Mouse (Mus musculus): ENCODE data around the gene Mecp2.
"Not testable (repeated sequence)": the region's sequence is repeated elsewhere in the genome, so short reads cannot be mapped to it uniquely, and the experiment has no call there.

Mecp2 gene

DNA sequence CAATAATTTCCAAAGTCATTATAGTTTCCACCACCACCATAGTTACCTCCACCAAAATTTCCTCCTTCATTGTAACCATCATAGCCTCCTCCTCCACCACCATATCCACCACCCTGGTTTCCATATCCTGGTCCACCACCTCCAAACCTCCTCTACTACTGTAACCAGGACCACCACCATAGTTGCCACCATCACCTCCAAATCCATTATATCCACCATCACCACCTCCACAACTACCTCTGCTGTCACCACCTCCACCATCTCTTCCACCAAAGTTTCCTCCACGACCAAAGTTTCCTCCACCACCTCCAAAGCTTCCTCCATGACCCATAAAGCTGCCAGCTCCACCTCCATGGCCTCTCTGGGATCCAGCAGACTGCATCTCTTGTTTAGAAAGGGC lies at the start of gene Mecp2:
Gene Mecp2 (minus strand): TSS at position 101 of the 400 bp plus-strand sequence.
- not testable (repeated sequence) for DNase-seq

GRCm38 (mm10) chrX:74176959-74177358 lies 41.8 kb upstream of the Mecp2 start, which contains the start of gene Tktl1:
TSS of gene Tktl1 (plus strand) at chrX:74177259.
- DNase-seq: no peak

- DNase-seq: no peak
These were observed 32.6 kb upstream of the Mecp2 start, which contains the start of gene Tex28 for GRCm38 (mm10) chrX:74167738-74168137. TSS of gene Tex28 (minus strand) at chrX:74167838.

DNA sequence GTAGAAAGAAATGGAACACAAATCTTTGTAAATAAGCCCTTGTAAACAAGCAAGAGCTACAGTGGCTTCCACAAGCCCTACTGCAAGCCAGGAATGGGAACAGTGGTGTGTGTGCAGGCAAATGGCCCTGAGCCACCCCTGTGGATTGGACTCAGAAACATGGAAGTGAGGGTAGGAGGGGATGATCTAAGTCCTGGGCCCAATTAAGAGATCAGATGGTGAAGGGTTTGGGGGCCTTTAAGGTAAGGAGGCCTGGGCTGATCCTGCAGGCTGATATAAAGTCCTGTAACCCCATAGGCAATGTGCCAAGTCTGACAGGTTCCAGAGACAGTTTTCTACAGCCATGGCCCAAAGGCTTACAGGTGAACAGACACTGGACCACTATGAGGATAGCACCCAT lies 8.0 kb downstream of the Mecp2 start, which contains the start of gene Opn1mw:
Gene Opn1mw (plus strand): TSS at position 301 of the 400 bp plus-strand sequence.
- DNase-seq: no peak

GRCm38 (mm10) chrX:74124975-74125374 lies 10.2 kb downstream of the Mecp2 start:
- DNase-seq: no peak

GRCm38 (mm10) chrX:74115511-74115910 lies 19.7 kb downstream of the Mecp2 start:
- DNase-seq: peak; percentile 53

- DNase-seq: no peak
These were observed 21.1 kb downstream of the Mecp2 start for GRCm38 (mm10) chrX:74114036-74114435.

DNA sequence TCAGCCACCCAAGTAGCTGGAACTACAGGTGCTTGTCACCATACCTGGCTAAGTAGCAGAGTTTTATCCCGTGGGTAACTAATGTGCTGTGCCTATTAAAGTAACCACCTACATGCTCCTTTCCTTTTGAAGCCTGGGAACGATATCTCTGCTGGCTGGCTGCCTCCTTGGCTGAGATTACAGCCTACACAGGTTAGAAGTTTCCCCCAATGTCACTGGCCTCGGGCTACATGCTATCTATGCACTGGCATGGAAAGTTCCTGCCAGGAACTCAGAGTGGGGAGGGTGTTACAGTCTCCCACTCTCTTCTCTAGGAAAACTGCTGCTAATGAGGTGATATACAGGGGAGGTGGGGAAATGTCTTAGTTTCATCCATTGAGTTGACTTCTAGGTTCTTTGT lies 26.4 kb downstream of the Mecp2 start:
- no peak for DNase-seq

DNA sequence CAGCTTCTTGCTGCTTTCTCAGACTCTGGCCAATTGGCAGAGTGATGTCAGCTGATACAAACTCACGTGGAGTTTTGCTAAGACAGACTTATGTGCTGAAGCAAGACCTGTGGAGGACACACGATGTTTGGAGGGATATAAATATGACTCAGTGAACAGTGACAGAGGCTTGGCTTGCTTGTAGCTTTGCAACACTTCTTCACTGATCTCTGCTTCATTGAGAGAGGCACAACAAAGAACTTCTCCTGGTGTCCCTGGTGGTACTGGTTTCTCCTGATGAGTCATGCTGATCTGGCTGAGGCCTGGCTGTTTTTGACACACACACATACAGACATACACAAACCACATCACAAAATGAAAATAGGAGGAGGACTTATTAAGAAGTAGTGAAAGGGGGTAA lies 29.2 kb downstream of the Mecp2 start:
- DNase-seq: no peak

GRCm38 (mm10) chrX:74103457-74104188 lies 31.5 kb downstream of the Mecp2 start:
- DNase-seq: no peak

GRCm38 (mm10) chrX:74095130-74095529 lies 40.0 kb downstream of the Mecp2 start:
- DNase-seq: no peak

DNA sequence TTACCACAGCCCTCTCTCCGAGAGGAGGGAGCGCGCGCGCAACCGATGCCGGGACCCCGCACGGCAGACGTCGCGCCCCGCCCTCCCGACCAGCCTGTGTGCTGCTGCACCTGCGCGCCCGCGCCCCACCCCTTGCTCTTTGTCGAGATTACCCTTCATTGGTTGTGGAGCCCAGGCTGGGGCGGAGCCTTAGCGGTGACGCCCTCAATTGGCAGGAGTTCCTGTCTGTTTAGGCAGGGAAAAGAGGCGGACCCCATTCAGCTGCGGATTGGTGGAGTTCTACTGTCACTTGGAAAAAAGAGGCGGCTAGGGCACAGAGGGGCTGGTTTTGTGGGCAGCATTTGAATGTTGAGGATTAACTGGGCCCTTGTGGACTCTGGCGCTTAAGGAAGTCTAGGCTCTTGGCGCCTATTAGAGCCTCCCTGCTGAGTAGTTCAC lies 49.5 kb downstream of the Mecp2 start:
- DNase-seq: peak; percentile 95

- peak; percentile 92 for DNase-seq
These were observed 50.1 kb downstream of the Mecp2 start for GRCm38 (mm10) chrX:74084946-74085498.

DNA sequence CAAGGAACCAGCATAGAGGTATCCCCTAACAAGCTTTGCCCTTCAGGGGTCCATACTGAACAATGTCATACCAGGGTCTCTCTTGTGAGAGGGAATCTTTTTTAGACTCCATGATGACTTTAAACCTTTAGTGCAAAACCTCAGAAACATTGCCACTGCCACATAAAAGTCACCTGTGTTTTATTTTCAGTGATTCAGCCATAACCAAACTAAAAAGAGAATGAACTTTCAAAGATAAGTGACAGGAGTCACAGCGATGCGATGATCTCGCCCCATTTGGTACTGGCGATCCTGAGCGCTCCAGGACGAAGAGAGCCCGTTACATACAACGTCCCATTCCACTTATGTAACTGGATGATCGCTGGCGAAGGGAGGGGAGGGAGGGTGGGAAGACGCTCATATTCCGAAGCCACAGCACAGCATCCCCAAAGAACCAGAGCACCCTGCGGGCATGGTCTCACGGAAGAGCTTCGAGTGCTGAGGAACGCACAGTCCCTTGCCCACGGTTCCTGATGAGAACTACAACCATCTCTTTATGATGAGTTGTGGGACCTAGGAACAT lies 50.8 kb downstream of the Mecp2 start:
- DNase-seq: peak; percentile 2

- DNase-seq: no peak
These were observed 64.4 kb downstream of the Mecp2 start for GRCm38 (mm10) chrX:74070794-74071193.

- DNase-seq: no peak
These were observed 67.3 kb downstream of the Mecp2 start for GRCm38 (mm10) chrX:74067891-74068290.

DNA sequence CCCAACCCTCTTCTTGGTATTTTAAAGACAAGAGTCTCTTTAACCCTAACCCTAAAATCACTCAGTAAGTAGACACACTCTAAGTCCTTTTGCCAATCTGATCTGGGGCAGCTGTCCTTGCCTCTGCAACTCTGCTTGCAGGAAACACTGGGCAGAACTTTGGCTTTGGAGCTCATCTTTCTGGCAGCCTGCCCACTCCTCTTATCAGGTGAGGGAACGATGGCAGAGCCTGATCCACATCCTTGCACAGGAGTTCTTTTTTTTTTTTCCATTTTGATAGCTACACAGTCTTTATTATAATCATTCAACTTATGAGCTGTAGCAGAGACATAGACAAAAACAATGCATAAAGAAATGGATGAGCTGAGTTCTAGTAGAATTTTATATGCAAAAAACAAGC lies 90.1 kb downstream of the Mecp2 start:
- DNase-seq: no peak

DNA sequence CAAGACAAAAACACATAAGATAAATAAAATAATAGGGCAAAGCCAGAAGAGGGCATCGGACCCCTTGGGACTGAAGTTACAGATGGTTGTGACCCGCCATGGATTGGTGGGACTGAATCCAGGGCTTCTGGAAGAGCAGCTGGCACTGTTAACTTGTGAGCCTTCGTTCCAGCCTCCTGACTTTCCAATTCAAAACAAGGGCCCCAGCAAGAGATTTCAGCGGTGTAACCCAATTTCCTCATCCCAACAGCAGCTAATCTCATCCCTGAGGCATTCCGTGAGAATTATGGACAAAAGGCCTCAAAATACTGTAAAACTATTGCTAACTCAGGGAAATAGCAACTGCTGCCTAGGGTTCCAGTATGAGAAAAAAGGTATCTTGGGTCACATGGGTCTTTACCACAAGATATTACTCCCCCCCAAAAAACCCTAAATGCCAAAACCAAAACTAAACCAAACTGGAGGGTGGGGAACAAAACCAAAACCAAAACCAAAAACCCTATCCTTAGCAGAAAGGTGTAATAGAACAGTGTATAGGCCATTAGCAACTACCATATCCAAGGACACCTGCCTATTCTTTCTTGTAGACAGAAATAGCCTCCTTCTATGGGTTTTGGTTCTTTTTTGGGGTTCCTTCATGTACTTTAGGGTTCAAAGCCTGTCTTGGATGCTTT lies 97.3 kb downstream of the Mecp2 start:
- DNase-seq: no peak

- DNase-seq: no peak
These were observed 105.2 kb downstream of the Mecp2 start for GRCm38 (mm10) chrX:74030000-74030399.

DNA sequence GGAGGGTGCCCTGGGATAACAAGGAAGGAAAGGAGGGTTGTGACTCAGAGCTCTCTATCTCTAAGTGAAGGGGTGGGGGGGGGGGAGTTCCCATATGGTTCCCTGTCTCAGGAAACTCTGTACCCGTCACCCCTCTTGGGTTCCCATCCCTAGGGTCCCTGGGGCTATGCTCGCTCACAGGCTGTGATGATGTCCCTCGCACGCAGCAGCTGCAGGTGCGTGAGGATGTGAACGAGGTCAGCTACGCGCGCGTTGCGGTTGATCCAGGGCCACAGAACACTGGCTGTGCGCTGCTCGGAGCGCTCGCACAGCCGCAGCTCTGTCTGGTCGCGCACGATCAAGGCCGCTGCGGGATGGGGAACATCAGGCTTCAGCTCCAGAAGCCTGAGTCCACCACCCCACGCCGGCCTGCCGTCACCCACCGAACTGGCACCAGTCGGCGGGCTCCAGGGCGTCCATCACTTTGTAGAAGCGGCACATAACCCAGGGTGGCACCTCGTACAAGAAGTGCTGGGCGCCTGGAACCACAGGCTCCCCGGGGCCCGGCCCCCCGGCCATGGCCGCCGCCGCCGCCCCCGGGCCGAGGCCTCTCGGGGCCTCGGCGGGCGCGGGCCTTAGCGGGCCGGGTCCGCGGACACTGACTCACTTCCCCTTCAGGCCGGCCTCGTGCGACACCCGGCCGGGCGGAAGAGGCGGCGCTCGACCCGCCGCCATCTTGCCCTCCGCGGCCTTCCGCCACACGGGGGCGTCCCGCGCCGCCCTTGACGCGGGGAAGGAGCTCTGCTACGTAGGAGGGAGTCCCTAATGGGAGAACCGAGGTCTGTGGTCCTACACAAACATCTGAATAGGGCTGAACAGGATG lies 111.7 kb downstream of the Mecp2 start, which contains the start of gene Irak1:
Gene Irak1 (minus strand): TSS at position 731 of the 862 bp plus-strand sequence.
- DNase-seq: peak; percentile 84

GRCm38 (mm10) chrX:74022795-74023187 lies 112.4 kb downstream of the Mecp2 start:
- DNase-seq: no peak

GRCm38 (mm10) chrX:74014597-74014996 lies 120.6 kb downstream of the Mecp2 start:
- no peak for DNase-seq
